Mouse (Mus musculus) thymus, adult 2 months (tissue): ENCODE results near the gene Tmem245. TPM values are rescaled to one million over a fixed set of nuclear protein-coding genes. Genes with fewer than 3 reads are reported as not detected.

Experiments
- DNase-seq: peaks from one replicate; pipeline ENCODE4 v3.0.0; 2021
- H3K27ac ChIP-seq: fragments of 200-500 bp; 2 replicates; pipeline ENCODE4 v1.5.1; 2012; ENCODE audit warnings: low read length, control low read depth; ENCODE audit not compliant: control insufficient read depth, insufficient read depth
- H3K27me3 ChIP-seq: fragments of 200-500 bp; 2 replicates; pipeline ENCODE4 v1.6.1; 2012; ENCODE audit warnings: mild to moderate bottlenecking, low read length, moderate library complexity, mixed read lengths; ENCODE audit not compliant: control insufficient read depth, insufficient read depth
- H3K36me3 ChIP-seq: fragments of 200-500 bp; 2 replicates; pipeline ENCODE4 v1.6.1; 2012; ENCODE audit warnings: mild to moderate bottlenecking, low read length, moderate library complexity; ENCODE audit not compliant: control insufficient read depth, insufficient read depth
- H3K4me1 ChIP-seq: fragments of 200-500 bp; replicated peaks from 2 replicates; pipeline ENCODE4 v1.6.1; 2012; ENCODE audit warnings: low read length; ENCODE audit not compliant: control insufficient read depth, insufficient read depth
- H3K4me3 ChIP-seq: fragments of 200-500 bp; 2 replicates; pipeline ENCODE4 v1.5.1; 2012; ENCODE audit warnings: mild to moderate bottlenecking, low read length, control low read depth, moderate library complexity; ENCODE audit not compliant: control insufficient read depth, insufficient read depth
- CTCF ChIP-seq: fragments of 200-500 bp; IDR thresholded peaks from 2 replicates; pipeline ENCODE4 v1.5.1; 2012; ENCODE audit warnings: mild to moderate bottlenecking, control low read depth, low read length, moderate library complexity, borderline replicate concordance; ENCODE audit not compliant: control insufficient read depth, poor library complexity, insufficient read depth; ENCODE audit errors: extremely low read depth
- POLR2A ChIP-seq: fragments of 200-500 bp; IDR thresholded peaks from 2 replicates; pipeline ENCODE4 v1.6.1; 2012; ENCODE audit warnings: mild to moderate bottlenecking, low read length, control low read depth, moderate library complexity; ENCODE audit not compliant: control insufficient read depth, poor library complexity, insufficient read depth; ENCODE audit errors: extremely low read depth
- WGBS: fragments of 180-500 bp; shearing (Covaris S2); methylation state at CpG from one replicate; pipeline ENCODE4 v1.1.7; 2018; 5-methylcytosine and 5-hydroxymethylcytosine counted together
- polyA plus RNA-seq: library from polyadenylated mRNA; depleted of rRNA; stranded (reverse); fragments of >200 nt; gene quantifications from 2 replicates; pipeline ENCODE4 v1.2.3, GENCODE M21; 2012

Tmem245 gene
- polyA plus RNA-seq, 1 experiment = 27.2 TPM

- Histone ChIP-seq H3K27ac (no peak overlapping the region), H3K4me3 (no peak overlapping the region), H3K4me1 (no peaks in the 10 kb centered on the region), H3K36me3 (no peaks in the 10 kb centered on the region), H3K27me3 (no peaks in the 10 kb centered on the region)
- DNase-seq = no peak
- TF ChIP-seq CTCF = no peak
- TF ChIP-seq POLR2A = no peak
- WGBS = 97% methylated on average over 3 of the region's 3 CpGs
Measured at GRCm38 (mm10) chr4:56847400-56847799, 99.8 kb downstream of the Tmem245 start.

GRCm38 (mm10) chr4:56845896-56846533 lies 101.2 kb downstream of the Tmem245 start:
- no peaks in the 10 kb centered on the region for H3K36me3 ChIP-seq
- H3K4me3 ChIP-seq = no peak overlapping the region
- 96% methylated on average over 12 of the region's 12 CpGs for WGBS
- no peak for TF ChIP-seq CTCF
- TF ChIP-seq POLR2A = no peak
- no peaks in the 10 kb centered on the region for H3K4me1 ChIP-seq
- H3K27ac ChIP-seq = no peak overlapping the region
- no peaks in the 10 kb centered on the region for H3K27me3 ChIP-seq
- DNase-seq = no peak

- H3K27me3 ChIP-seq = no peaks in the 10 kb centered on the region
- no peak for DNase-seq
- no peaks in the 10 kb centered on the region for H3K36me3 ChIP-seq
- no peaks in the 10 kb centered on the region for H3K4me1 ChIP-seq
- no peak overlapping the region for H3K27ac ChIP-seq
- H3K4me3 ChIP-seq = no peak overlapping the region
- no peak for TF ChIP-seq CTCF
- TF ChIP-seq POLR2A = no peak
- WGBS = 93% methylated on average over 4 of the region's 4 CpGs
Measured at GRCm38 (mm10) chr4:56844911-56845310, 102.3 kb downstream of the Tmem245 start.

GRCm38 (mm10) chr4:56843963-56844362 lies 103.3 kb downstream of the Tmem245 start:
- TF ChIP-seq POLR2A (no peak), CTCF (no peak)
- DNase-seq = no peak
- no peaks in the 10 kb centered on the region for H3K4me1 ChIP-seq
- no peak overlapping the region for H3K4me3 ChIP-seq
- H3K36me3 ChIP-seq = no peaks in the 10 kb centered on the region
- H3K27ac ChIP-seq = no peak overlapping the region
- 98% methylated on average over 2 of the region's 2 CpGs for WGBS
- no peaks in the 10 kb centered on the region for H3K27me3 ChIP-seq

- H3K4me3 ChIP-seq = no peak overlapping the region
- H3K4me1 ChIP-seq = no peaks in the 10 kb centered on the region
- H3K27me3 ChIP-seq = no peaks in the 10 kb centered on the region
- WGBS = 88% methylated on average over 7 of the region's 7 CpGs
- no peak for DNase-seq
- H3K27ac ChIP-seq = no peak overlapping the region
- TF ChIP-seq POLR2A (no peak), CTCF (no peak)
- no peaks in the 10 kb centered on the region for H3K36me3 ChIP-seq
Measured at GRCm38 (mm10) chr4:56842501-56842900, 104.7 kb downstream of the Tmem245 start.

GRCm38 (mm10) chr4:56840297-56840696 lies 106.9 kb downstream of the Tmem245 start:
- H3K27me3 ChIP-seq = no peaks in the 10 kb centered on the region
- H3K36me3 ChIP-seq = no peaks in the 10 kb centered on the region
- DNase-seq = no peak
- no peak overlapping the region for H3K27ac ChIP-seq
- WGBS = 93% methylated on average over 3 of the region's 3 CpGs
- TF ChIP-seq CTCF = no peak
- TF ChIP-seq POLR2A = no peak
- no peak overlapping the region for H3K4me3 ChIP-seq
- no peaks in the 10 kb centered on the region for H3K4me1 ChIP-seq

- Histone ChIP-seq H3K36me3 (no peaks in the 10 kb centered on the region), H3K27ac (no peak overlapping the region), H3K4me3 (no peak overlapping the region), H3K27me3 (no peaks in the 10 kb centered on the region), H3K4me1 (no peaks in the 10 kb centered on the region)
- whole genome bisulfite sequencing = 96% methylated on average over 6 of the region's 6 CpGs
- TF ChIP-seq POLR2A = no peak
- no peak for TF ChIP-seq CTCF
- no peak for DNase-seq
Measured at GRCm38 (mm10) chr4:56837661-56838060, 109.6 kb downstream of the Tmem245 start.
